Mouse (Mus musculus): ENCODE measurements around the gene Akap13. TPM values are rescaled to one million over a fixed set of nuclear protein-coding genes. Genes with fewer than 3 reads are reported as not detected.

Gene Akap13
- total and polyA plus RNA-seq, 3 experiments = 16.8 to 72.0 (median 64.1) TPM

DNA sequence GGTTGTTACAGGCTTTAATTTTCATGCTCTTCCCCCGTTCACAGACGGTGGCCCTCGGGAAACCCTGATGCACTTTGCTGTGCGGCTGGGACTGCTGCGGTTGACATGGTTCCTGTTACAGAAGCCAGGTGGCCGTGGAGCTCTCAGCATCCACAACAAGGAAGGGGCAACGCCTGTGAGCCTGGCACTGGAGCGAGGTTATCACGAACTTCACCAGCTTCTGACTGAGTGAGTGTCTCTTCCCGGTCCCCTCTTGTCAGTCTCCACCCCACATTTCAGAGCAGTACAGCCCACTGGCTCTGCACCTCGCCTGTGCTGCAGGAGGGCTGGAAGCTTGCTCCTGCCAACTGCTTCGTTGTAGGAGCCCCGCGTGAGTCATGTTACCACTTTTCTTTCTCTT lies 130.8 kb downstream of the Akap13 start:
- H3K4me1 ChIP-seq (ENCODE audit: control insufficient read depth, insufficient read depth, low read length) = peaks cover 13% of the 10 kb centered on the region
- H3K27ac ChIP-seq = peak overlapping the region; percentile 29
- intact Hi-C loops (cut with DNase I) = no loop called here
- WGBS = 11% methylated on average over 14 of the region's 14 CpGs
- peak overlapping the region; percentile 35; the same call in 1 of the 2 replicates for H3K9ac ChIP-seq (ENCODE audit: low read depth, low read length)
- no peaks in the 10 kb centered on the region for H3K27me3 ChIP-seq (ENCODE audit: control insufficient read depth, insufficient read depth, low read length)
- no peaks in the 10 kb centered on the region; the same call in 1 of the 2 replicates for H3K79me2 ChIP-seq (replicated peaks; ENCODE audit: control insufficient read depth, insufficient read depth, low read length)
- peaks cover 23% of the 10 kb centered on the region for H3K36me3 ChIP-seq (ENCODE audit: control insufficient read depth, insufficient read depth, low read length)
- no peak for TF ChIP-seq EP300 (IDR thresholded peaks at IDR 0.05; ENCODE audit: insufficient read depth, low read depth, low read length)
- no peak for TF ChIP-seq POLR2A (IDR thresholded peaks at IDR 0.05; ENCODE audit: insufficient read depth, low read depth, low read length)
- peak; percentile 11; the same call in 1 of the 2 replicates for TF ChIP-seq CTCF (IDR thresholded peaks at IDR 0.05)
- H3K4me3 ChIP-seq = no peak overlapping the region
- DNase-seq = peak in 1 of 2 experiments; percentile 58

DNA sequence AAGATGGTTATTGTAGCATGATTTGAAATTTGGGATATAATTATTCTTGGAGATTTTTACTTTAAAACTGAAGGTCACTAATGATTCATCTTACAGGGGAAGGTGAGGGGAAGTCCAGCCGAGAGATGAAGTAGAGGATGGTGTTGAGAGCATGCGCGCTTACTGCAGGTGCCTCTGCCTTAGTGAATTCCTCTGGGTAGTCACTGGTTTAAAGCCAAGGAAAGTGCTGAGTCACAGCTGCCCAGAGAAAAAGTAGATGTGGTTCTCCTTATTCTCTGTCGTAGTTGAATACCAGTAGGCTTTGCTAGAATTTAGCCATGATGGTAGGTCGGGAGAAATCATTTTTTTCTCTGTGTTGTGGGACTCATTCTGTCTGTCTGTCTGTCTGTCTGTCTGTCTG lies 132.4 kb downstream of the Akap13 start:
- Histone ChIP-seq H3K27me3 (ENCODE audit: control insufficient read depth, insufficient read depth, low read length) (no peaks in the 10 kb centered on the region), H3K36me3 (ENCODE audit: control insufficient read depth, insufficient read depth, low read length) (peaks cover 23% of the 10 kb centered on the region), H3K4me1 (ENCODE audit: control insufficient read depth, insufficient read depth, low read length) (peaks cover 13% of the 10 kb centered on the region), H3K9ac (ENCODE audit: low read depth, low read length) (no peak overlapping the region), H3K27ac (peak overlapping the region; percentile 51), H3K79me2 (replicated peaks; ENCODE audit: control insufficient read depth, insufficient read depth, low read length) (no peaks in the 10 kb centered on the region; the same call in 1 of the 2 replicates), H3K4me3 (no peak overlapping the region)
- intact Hi-C loops (cut with DNase I) = no loop called here
- TF ChIP-seq CTCF (IDR thresholded peaks at IDR 0.05) = no peak
- TF ChIP-seq EP300 (IDR thresholded peaks at IDR 0.05; ENCODE audit: insufficient read depth, low read depth, low read length) = no peak
- no peak for TF ChIP-seq POLR2A (IDR thresholded peaks at IDR 0.05; ENCODE audit: insufficient read depth, low read depth, low read length)
- WGBS = 49% methylated on average over 5 of the region's 5 CpGs
- peak in 1 of 2 experiments; percentile 40 for DNase-seq

DNA sequence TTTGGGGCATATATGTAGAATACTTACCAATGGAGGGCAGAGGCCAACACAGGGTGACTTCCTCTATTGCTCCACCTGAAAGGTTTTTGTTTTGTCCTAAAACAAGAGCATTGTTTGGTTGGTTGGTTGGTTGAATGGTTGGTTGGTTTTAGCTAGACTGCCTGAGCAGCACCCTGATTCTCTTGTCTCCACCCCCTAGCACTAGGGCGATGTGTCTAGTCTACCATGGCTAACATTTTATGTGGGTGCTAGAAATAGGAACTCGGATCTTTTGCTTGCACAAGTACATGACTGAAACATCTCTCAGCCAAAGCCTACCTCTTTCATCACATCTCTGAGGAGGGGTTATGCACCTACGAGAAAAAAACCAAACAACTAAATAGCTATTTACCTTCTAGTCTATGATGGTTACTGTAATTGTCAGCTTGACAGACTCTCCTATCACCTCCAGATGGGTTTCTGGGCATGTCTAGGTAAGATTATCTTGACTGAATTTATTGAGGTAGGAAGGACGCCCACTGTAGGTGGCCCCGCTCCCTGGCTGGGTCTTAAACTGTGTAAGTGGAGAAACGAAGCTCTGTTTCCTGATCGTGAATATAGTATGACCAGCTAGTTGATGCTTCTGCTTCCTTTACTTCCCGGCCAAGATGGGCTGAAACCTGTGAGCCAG lies 134.1 kb downstream of the Akap13 start:
- intact Hi-C loops (cut with DNase I) = no loop called here
- H3K4me3 ChIP-seq = no peak overlapping the region
- WGBS = 88% methylated on average over 8 of the region's 8 CpGs
- no peak overlapping the region for H3K9ac ChIP-seq (ENCODE audit: low read depth, low read length)
- no peak overlapping the region for H3K27ac ChIP-seq
- H3K4me1 ChIP-seq (ENCODE audit: control insufficient read depth, insufficient read depth, low read length) = peaks cover 13% of the 10 kb centered on the region
- TF ChIP-seq POLR2A (IDR thresholded peaks at IDR 0.05; ENCODE audit: insufficient read depth, low read depth, low read length) (no peak), CTCF (IDR thresholded peaks at IDR 0.05) (no peak), EP300 (IDR thresholded peaks at IDR 0.05; ENCODE audit: insufficient read depth, low read depth, low read length) (no peak)
- peaks cover 19% of the 10 kb centered on the region for H3K36me3 ChIP-seq (ENCODE audit: control insufficient read depth, insufficient read depth, low read length)
- no peak for DNase-seq
- no peaks in the 10 kb centered on the region; the same call in 1 of the 2 replicates for H3K79me2 ChIP-seq (replicated peaks; ENCODE audit: control insufficient read depth, insufficient read depth, low read length)
- no peaks in the 10 kb centered on the region for H3K27me3 ChIP-seq (ENCODE audit: control insufficient read depth, insufficient read depth, low read length)

DNA sequence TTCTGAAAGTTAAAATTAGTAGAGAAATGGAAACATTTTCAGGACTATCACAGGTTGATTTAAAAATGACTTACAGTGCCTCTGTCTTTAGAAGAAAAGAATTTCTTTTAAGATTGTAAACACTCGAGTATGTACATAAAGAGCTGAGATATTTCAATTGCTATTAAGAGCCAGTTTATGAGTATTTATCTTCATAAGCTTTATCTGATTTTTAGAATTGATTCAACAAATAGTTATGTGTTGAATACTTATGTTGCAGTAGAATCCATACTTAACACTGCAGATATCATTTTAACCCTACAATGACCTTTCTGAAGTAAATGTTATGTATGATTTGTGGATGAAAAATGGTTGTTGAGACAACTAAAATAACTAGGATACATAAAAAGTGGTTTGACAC lies 136.6 kb downstream of the Akap13 start:
- no peaks in the 10 kb centered on the region for H3K27me3 ChIP-seq (ENCODE audit: control insufficient read depth, insufficient read depth, low read length)
- H3K79me2 ChIP-seq (replicated peaks; ENCODE audit: control insufficient read depth, insufficient read depth, low read length) = no peaks in the 10 kb centered on the region; the same call in 1 of the 2 replicates
- no peak for DNase-seq
- TF ChIP-seq EP300 (IDR thresholded peaks at IDR 0.05; ENCODE audit: insufficient read depth, low read depth, low read length) = no peak
- TF ChIP-seq POLR2A (IDR thresholded peaks at IDR 0.05; ENCODE audit: insufficient read depth, low read depth, low read length) = no peak
- no peak for TF ChIP-seq CTCF (IDR thresholded peaks at IDR 0.05)
- no peak overlapping the region for H3K4me3 ChIP-seq
- no peak overlapping the region for H3K9ac ChIP-seq (ENCODE audit: low read depth, low read length)
- 74% methylated on average over 1 of the region's 1 CpGs for WGBS
- peaks cover 22% of the 10 kb centered on the region for H3K36me3 ChIP-seq (ENCODE audit: control insufficient read depth, insufficient read depth, low read length)
- H3K27ac ChIP-seq = no peak overlapping the region
- intact Hi-C loops (cut with DNase I) = no loop called here
- peaks cover 6% of the 10 kb centered on the region for H3K4me1 ChIP-seq (ENCODE audit: control insufficient read depth, insufficient read depth, low read length)

DNA sequence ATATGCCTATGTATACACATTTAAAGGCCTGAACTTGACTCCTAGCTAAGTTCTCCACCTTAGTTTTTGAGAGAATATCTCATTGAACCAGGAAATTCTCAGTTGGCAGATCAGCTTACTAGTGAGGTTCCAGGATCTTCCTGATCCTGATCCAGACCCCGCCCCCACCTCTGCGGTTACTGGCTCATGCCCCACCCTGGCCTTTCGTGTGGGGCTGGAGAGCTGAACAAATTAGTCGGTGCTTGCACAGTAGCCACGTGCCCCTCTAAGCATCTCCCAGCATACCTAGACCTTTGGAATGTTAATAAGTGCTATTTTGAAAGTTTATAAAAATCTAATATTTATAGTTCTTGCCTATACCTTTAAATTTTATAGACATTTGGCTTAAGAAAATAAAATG lies 139.5 kb downstream of the Akap13 start:
- Histone ChIP-seq H3K27ac (no peak overlapping the region), H3K27me3 (ENCODE audit: control insufficient read depth, insufficient read depth, low read length) (no peaks in the 10 kb centered on the region), H3K36me3 (ENCODE audit: control insufficient read depth, insufficient read depth, low read length) (peaks cover 6% of the 10 kb centered on the region), H3K79me2 (replicated peaks; ENCODE audit: control insufficient read depth, insufficient read depth, low read length) (no peaks in the 10 kb centered on the region; the same call in 1 of the 2 replicates), H3K4me3 (no peak overlapping the region), H3K9ac (ENCODE audit: low read depth, low read length) (no peak overlapping the region), H3K4me1 (ENCODE audit: control insufficient read depth, insufficient read depth, low read length) (no peaks in the 10 kb centered on the region; the same call in none of the 2 replicates)
- intact Hi-C loops (cut with DNase I) = no loop called here
- WGBS = 54% methylated on average over 5 of the region's 5 CpGs
- peak in 1 of 2 experiments; percentile 56 for DNase-seq
- no peak for TF ChIP-seq POLR2A (IDR thresholded peaks at IDR 0.05; ENCODE audit: insufficient read depth, low read depth, low read length)
- no peak for TF ChIP-seq CTCF (IDR thresholded peaks at IDR 0.05)

DNA sequence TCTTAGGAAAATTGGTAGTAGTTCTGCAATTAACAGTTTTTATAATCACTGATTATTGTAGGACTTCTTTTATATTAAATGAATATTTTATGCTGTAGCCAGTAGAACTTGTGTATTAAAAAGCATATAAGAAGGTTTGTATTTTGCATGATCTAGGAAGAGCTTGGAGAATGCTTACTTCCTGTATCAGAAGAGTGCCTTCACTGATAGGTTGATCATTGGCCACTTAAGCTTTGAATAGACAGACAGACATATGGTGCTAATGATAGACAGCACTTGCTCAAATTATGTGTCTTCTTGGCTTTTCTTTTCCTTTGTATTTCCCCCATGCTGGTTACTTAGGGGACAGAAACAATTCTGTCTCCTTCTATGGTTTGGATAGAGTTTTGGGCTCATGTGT lies 139.9 kb downstream of the Akap13 start:
- Histone ChIP-seq H3K4me1 (ENCODE audit: control insufficient read depth, insufficient read depth, low read length) (no peaks in the 10 kb centered on the region; the same call in none of the 2 replicates), H3K36me3 (ENCODE audit: control insufficient read depth, insufficient read depth, low read length) (peaks cover 6% of the 10 kb centered on the region), H3K27me3 (ENCODE audit: control insufficient read depth, insufficient read depth, low read length) (no peaks in the 10 kb centered on the region), H3K79me2 (replicated peaks; ENCODE audit: control insufficient read depth, insufficient read depth, low read length) (no peaks in the 10 kb centered on the region; the same call in 1 of the 2 replicates), H3K4me3 (no peak overlapping the region), H3K9ac (ENCODE audit: low read depth, low read length) (no peak overlapping the region), H3K27ac (no peak overlapping the region)
- intact Hi-C loops (cut with DNase I) = no loop called here
- no peak for DNase-seq
- TF ChIP-seq EP300 (IDR thresholded peaks at IDR 0.05; ENCODE audit: insufficient read depth, low read depth, low read length) (no peak), POLR2A (IDR thresholded peaks at IDR 0.05; ENCODE audit: insufficient read depth, low read depth, low read length) (no peak), CTCF (IDR thresholded peaks at IDR 0.05) (no peak)

Data from heart, adult 2 months (tissue).